Comparison of ENCODE assay signal across 9 mouse cellular contexts in genomic region chr7:30443696-30444095, GRCm38 (mm10). TPM values are rescaled to one million over a fixed set of nuclear protein-coding genes. Genes with fewer than 3 reads are reported as not detected.
A peak's percentile ranks its signal among the peaks of the same experiment; 100 is the strongest.
DNase-seq lines count a peak whose midpoint lies in the region; ATAC-seq and TF ChIP-seq lines count a peak whose summit lies in the region.
"Had no signal": no experiment of that assay in that cellular context is flagged by ENCODE, and none has a peak within 500 bp of the region (broad histone marks: within the 10 kb centered on the region; RNA-seq: fewer than 3 reads in every experiment).

No protein-coding gene starts in this region.

- peak overlapping the region; percentile 87 for H3K4me2 ChIP-seq in liver, embryonic 11.5 days
- H3K4me2 ChIP-seq in embryonic facial prominence, embryonic 14.5 days (ENCODE audit: low read depth, low read length): peak overlapping the region; percentile 84
- peak overlapping the region; percentile 93 for H3K4me2 ChIP-seq in intestine, embryonic 15.5 days (replicated peaks)

- H3K27ac ChIP-seq in liver, embryonic 11.5 days (ENCODE audit: low read depth, low read length): no peak overlapping the region
- no peak overlapping the region for H3K27ac ChIP-seq in embryonic facial prominence, embryonic 14.5 days (replicated peaks; ENCODE audit: low read depth, low read length)
- no peak overlapping the region for H3K27ac ChIP-seq in intestine, embryonic 15.5 days
- H3K27ac ChIP-seq in olfactory bulb, adult 2 months (ENCODE audit: insufficient read depth, low read depth, low read length): no peak overlapping the region

- peaks cover 42% of the 10 kb centered on the region for H3K27me3 ChIP-seq in liver, embryonic 11.5 days (replicated peaks; ENCODE audit: control insufficient read depth, insufficient read depth, low read length)
- peaks cover 11% of the 10 kb centered on the region; the same call in 1 of the 2 replicates for H3K27me3 ChIP-seq in embryonic facial prominence, embryonic 14.5 days (replicated peaks; ENCODE audit: control insufficient read depth, insufficient read depth, low read length)
- peaks cover 8% of the 10 kb centered on the region for H3K27me3 ChIP-seq in intestine, embryonic 15.5 days (replicated peaks)

- 21% methylated on average over 9 of the region's 9 CpGs for WGBS in liver, embryonic 11.5 days
- 26% methylated on average over 9 of the region's 9 CpGs for WGBS in embryonic facial prominence, embryonic 14.5 days
- WGBS in intestine, embryonic 15.5 days: 23% methylated on average over 9 of the region's 9 CpGs
- WGBS in olfactory bulb, adult 2 months: 14% methylated on average over 9 of the region's 9 CpGs

- H3K36me3 ChIP-seq in liver, embryonic 11.5 days (ENCODE audit: control insufficient read depth, insufficient read depth, low read length): no peaks in the 10 kb centered on the region
- H3K36me3 ChIP-seq in embryonic facial prominence, embryonic 14.5 days (ENCODE audit: control insufficient read depth, insufficient read depth, low read length): peaks cover 17% of the 10 kb centered on the region; the same call in 1 of the 2 replicates
- no peaks in the 10 kb centered on the region for H3K36me3 ChIP-seq in intestine, embryonic 15.5 days

- no peak for TF ChIP-seq CTCF in olfactory bulb, adult 2 months (IDR thresholded peaks at IDR 0.05; ENCODE audit: insufficient read depth, low read depth, low read length)

- no peak overlapping the region for H3K9ac ChIP-seq in liver, embryonic 11.5 days (ENCODE audit: low read depth, low read length)
- no peak overlapping the region for H3K9ac ChIP-seq in embryonic facial prominence, embryonic 14.5 days (ENCODE audit: low read depth, low read length)
- H3K9ac ChIP-seq in intestine, embryonic 15.5 days: no peak overlapping the region

- no peak for DNase-seq in liver, embryonic 11.5 days (ENCODE audit: low spot score)
- DNase-seq in liver: no peak
- no peak for DNase-seq in embryonic facial prominence, embryonic 14.5 days (ENCODE audit: low spot score)
- no peak for DNase-seq in layer of hippocampus, adult 18-20 months (ENCODE audit: low spot score in 2 of 2)
- no peak for DNase-seq in right cerebral cortex, adult 2 months (ENCODE audit: low spot score in 2 of 2)
- DNase-seq in spleen, postnatal 10 days (ENCODE audit: low spot score in 2 of 2): no peak
- DNase-seq: gastrocnemius, postnatal 10 days had no signal

- ATAC-seq in liver, embryonic 11.5 days (replicated peaks; ENCODE audit: low FRiP score): no peak
- ATAC-seq in embryonic facial prominence, embryonic 14.5 days (ENCODE audit: low read depth): no peak
- no peak for ATAC-seq in intestine, embryonic 15.5 days

- no peak overlapping the region for H3K4me3 ChIP-seq in liver, embryonic 11.5 days (ENCODE audit: low read depth, low read length)
- peak overlapping the region; percentile 69 for H3K4me3 ChIP-seq in embryonic facial prominence, embryonic 14.5 days (ENCODE audit: low read depth, low read length)
- H3K4me3 ChIP-seq in intestine, embryonic 15.5 days (replicated peaks): peak overlapping the region; percentile 69
- peak overlapping the region; percentile 89 for H3K4me3 ChIP-seq in olfactory bulb, adult 2 months (ENCODE audit: insufficient read depth, low read depth, low read length)

- no peaks in the 10 kb centered on the region for H3K9me3 ChIP-seq in liver, embryonic 11.5 days (ENCODE audit: control insufficient read depth, low read length)
- no peaks in the 10 kb centered on the region for H3K9me3 ChIP-seq in embryonic facial prominence, embryonic 14.5 days (ENCODE audit: control insufficient read depth, low read length)
- H3K9me3 ChIP-seq in intestine, embryonic 15.5 days: no peaks in the 10 kb centered on the region

- TF ChIP-seq POLR2A in olfactory bulb, adult 2 months (IDR thresholded peaks at IDR 0.05; ENCODE audit: insufficient read depth, low read depth, low read length): no peak

- H3K4me1 ChIP-seq in liver, embryonic 11.5 days (replicated peaks; ENCODE audit: control insufficient read depth, insufficient read depth, low read length): peaks cover 10% of the 10 kb centered on the region
- peaks cover 13% of the 10 kb centered on the region for H3K4me1 ChIP-seq in embryonic facial prominence, embryonic 14.5 days (ENCODE audit: control insufficient read depth, insufficient read depth, low read length)
- peaks cover 21% of the 10 kb centered on the region for H3K4me1 ChIP-seq in intestine, embryonic 15.5 days (replicated peaks)
- peaks cover 36% of the 10 kb centered on the region for H3K4me1 ChIP-seq in olfactory bulb, adult 2 months (ENCODE audit: control insufficient read depth, insufficient read depth, low read length)

RNA-seq across cellular contexts. Expression of gene Aplp1, which starts 1.6 kb away (rescaled TPM):
- 18.4 and 19.1 TPM in 2 replicates for polyA plus RNA-seq in liver, embryonic 11.5 days (2014; fragmentation: Nextera tagmentation; extraction: Ambion mirVana)
- 51.0 and 53.6 TPM in 2 replicates for polyA plus RNA-seq in embryonic facial prominence, embryonic 14.5 days (2014; fragmentation: Nextera tagmentation; extraction: Ambion mirVana)
- polyA plus RNA-seq in intestine, embryonic 15.5 days (2015; fragmentation: Nextera tagmentation; extraction: Ambion mirVana): 39.0 and 40.8 TPM in 2 replicates
- 174 TPM in 1 of 2 replicates, not detected in the other for polyA plus RNA-seq in olfactory bulb, adult 2 months (2012; ENCODE audit: insufficient read depth, insufficient read length, low replicate concordance, missing spikeins)
- total RNA-seq in layer of hippocampus, adult 18-20 months (2021): 1,000 to 10,000 TPM; 1,425 to 1,440 TPM

RNA-seq across cellular contexts. Expression of gene Kirrel2, which starts 13.8 kb away (rescaled TPM):
- 0.22 and 0.95 TPM in 2 replicates for polyA plus RNA-seq in liver, embryonic 11.5 days (2014; fragmentation: Nextera tagmentation; extraction: Ambion mirVana)
- polyA plus RNA-seq in embryonic facial prominence, embryonic 14.5 days (2014; fragmentation: Nextera tagmentation; extraction: Ambion mirVana): 0.45 and 0.82 TPM in 2 replicates
- polyA plus RNA-seq in intestine, embryonic 15.5 days (2015; fragmentation: Nextera tagmentation; extraction: Ambion mirVana): 2.0 and 3.0 TPM in 2 replicates
- polyA plus RNA-seq in olfactory bulb, adult 2 months (2012; ENCODE audit: insufficient read depth, insufficient read length, low replicate concordance, missing spikeins): not detected in 2 replicates
- total RNA-seq in layer of hippocampus, adult 18-20 months (2021): 10 to 100 TPM; 11.9 to 17.4 TPM
- total RNA-seq: gastrocnemius, postnatal 10 days had no signal

RNA-seq across cellular contexts. Expression of gene Nphs1, which starts 14.4 kb away (rescaled TPM):
- 0.26 and 0.27 TPM in 2 replicates for polyA plus RNA-seq in liver, embryonic 11.5 days (2014; fragmentation: Nextera tagmentation; extraction: Ambion mirVana)
- 0.22 and 0.35 TPM in 2 replicates for polyA plus RNA-seq in embryonic facial prominence, embryonic 14.5 days (2014; fragmentation: Nextera tagmentation; extraction: Ambion mirVana)
- polyA plus RNA-seq in intestine, embryonic 15.5 days (2015; fragmentation: Nextera tagmentation; extraction: Ambion mirVana): 1.3 and 3.3 TPM in 2 replicates
- polyA plus RNA-seq in olfactory bulb, adult 2 months (2012; ENCODE audit: insufficient read depth, insufficient read length, low replicate concordance, missing spikeins): not detected in 2 replicates
- total RNA-seq in layer of hippocampus, adult 18-20 months (2021): 1 to 10 TPM in 1 of 2 experiments, under 1 TPM in 1; 0.96 to 1.8 TPM
- total RNA-seq: gastrocnemius, postnatal 10 days had no signal

RNA-seq across cellular contexts. Expression of gene Nfkbid, which starts 22.2 kb away (rescaled TPM):
- polyA plus RNA-seq in liver, embryonic 11.5 days (2014; fragmentation: Nextera tagmentation; extraction: Ambion mirVana): 1.8 and 3.6 TPM in 2 replicates
- polyA plus RNA-seq in embryonic facial prominence, embryonic 14.5 days (2014; fragmentation: Nextera tagmentation; extraction: Ambion mirVana): 1.0 and 2.0 TPM in 2 replicates
- 2.1 and 2.4 TPM in 2 replicates for polyA plus RNA-seq in intestine, embryonic 15.5 days (2015; fragmentation: Nextera tagmentation; extraction: Ambion mirVana)
- not detected in 2 replicates for polyA plus RNA-seq in olfactory bulb, adult 2 months (2012; ENCODE audit: insufficient read depth, insufficient read length, low replicate concordance, missing spikeins)
- 1 to 10 TPM; 3.0 to 4.2 TPM for total RNA-seq in layer of hippocampus, adult 18-20 months (2021)

RNA-seq across cellular contexts. Expression of gene Hcst, which starts 24.0 kb away (rescaled TPM):
- polyA plus RNA-seq in liver, embryonic 11.5 days (2014; fragmentation: Nextera tagmentation; extraction: Ambion mirVana): 2.2 and 2.9 TPM in 2 replicates
- polyA plus RNA-seq in embryonic facial prominence, embryonic 14.5 days (2014; fragmentation: Nextera tagmentation; extraction: Ambion mirVana): 2.2 and 2.4 TPM in 2 replicates
- 2.2 and 2.5 TPM in 2 replicates for polyA plus RNA-seq in intestine, embryonic 15.5 days (2015; fragmentation: Nextera tagmentation; extraction: Ambion mirVana)
- polyA plus RNA-seq in olfactory bulb, adult 2 months (2012; ENCODE audit: insufficient read depth, insufficient read length, low replicate concordance, missing spikeins): not detected in 2 replicates
- under 1 TPM in 1 of 2 experiments, not detected in 1; 0.99 TPM for total RNA-seq in layer of hippocampus, adult 18-20 months (2021)
